Mouse (Mus musculus) WW6 (cell line): ENCODE measurements at regions not wholly inside any gene's neighbourhood (a gene's known extent, or its start where the extent isn't known, plus 50 kb on each side); places are given as distances from the start of the nearest gene placed in this dataset.

Experiments used
- DNase-seq: peaks from one replicate; pipeline ENCODE4 v3.0.0-alpha.2; 2013; ENCODE audit warnings: low read depth, low spot score

DNA sequence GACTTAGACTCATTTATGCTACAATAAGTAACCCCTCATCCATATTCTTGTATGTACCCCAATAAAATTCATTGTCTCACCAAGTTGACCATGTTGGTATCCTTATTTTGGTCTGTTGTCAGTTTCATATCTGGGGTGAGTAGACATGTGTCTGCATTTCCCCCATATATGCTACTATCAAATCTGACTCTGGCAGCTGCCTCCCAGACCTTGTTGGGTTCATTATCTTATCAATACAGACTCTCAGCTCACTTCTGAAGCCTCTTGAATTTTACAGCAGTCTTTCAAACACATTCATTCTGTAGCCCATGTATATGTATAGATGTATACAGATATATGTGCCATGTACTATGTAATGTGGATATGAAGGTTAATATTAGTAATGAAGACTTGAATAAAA lies 67.4 kb upstream of the Adgra3 start:
- no peak for DNase-seq

DNA sequence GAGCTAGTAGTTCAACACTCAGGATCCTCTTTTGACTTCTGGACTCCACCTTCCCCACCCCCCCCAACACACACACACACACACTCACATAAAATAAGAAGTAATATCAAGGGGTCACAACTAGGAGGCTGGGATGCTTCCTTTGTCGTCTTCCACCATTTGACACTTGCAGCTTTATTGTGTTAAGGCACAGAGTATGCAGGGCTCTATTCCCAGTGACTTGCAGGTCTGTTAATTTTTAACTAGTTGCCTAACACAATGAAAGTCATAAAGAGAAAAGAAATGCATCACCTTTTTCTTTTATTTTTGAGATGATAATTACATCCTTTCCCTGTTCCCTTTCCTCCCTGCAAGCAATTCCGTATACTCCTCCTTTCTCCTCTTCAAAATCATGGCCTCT lies 66.9 kb upstream of the Adgra3 start:
- no peak for DNase-seq

DNA sequence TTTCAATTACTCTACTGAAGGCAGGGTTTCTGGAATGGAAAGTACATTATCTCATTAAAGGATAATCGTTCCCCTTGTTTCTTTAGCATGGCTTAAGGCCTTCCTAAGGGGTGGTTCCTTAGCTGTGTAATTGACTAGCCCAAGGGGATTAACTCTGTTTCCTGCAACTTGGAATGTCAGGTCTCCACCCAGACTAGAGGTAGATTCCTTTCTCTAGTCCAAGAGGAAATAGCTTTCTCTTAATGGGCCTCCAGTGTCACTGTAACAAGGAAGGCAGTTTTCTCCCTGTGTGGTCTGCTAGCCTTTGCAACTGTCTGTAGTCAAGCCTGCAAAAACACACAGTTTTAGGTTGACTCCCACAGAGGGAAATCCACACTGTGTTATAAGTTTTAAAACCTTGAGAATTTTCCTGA lies 64.0 kb upstream of the Adgra3 start:
- peak; percentile 70 for DNase-seq

DNA sequence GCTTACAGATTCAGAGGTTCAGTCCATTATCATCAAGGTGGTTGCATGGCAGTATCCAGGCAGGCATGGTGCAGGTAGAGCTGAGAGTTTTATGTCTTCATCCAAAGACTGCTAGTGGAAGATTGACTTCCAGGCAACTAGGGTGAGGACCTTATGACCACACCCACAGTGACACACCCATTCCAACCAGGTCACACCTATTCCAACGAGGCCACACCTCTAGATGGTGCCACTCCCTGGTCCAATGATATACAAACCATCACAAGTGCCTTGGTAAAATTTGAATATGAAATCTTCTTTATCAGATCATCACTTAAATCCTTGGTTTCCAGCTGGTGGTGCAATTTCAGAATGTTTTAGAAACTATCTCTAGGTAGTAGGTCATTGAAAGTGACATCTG lies 61.1 kb upstream of the Adgra3 start:
- DNase-seq: no peak
